Mouse (Mus musculus) cerebellum, adult 2 months (tissue): ENCODE measurements around the gene Slc24a3.

ENCODE experiments used
- CTCF ChIP-seq: fragments of 200-500 bp; IDR thresholded peaks from 2 replicates; pipeline ENCODE4 v1.5.1; 2011; ENCODE audit warnings: low read depth, mild to moderate bottlenecking, control low read depth, low read length, moderate library complexity, borderline replicate concordance; ENCODE audit not compliant: insufficient read depth
- POLR2A ChIP-seq: fragments of 200-500 bp; IDR thresholded peaks from 2 replicates; pipeline ENCODE4 v1.6.1; 2011; ENCODE audit warnings: low read length, control low read depth, borderline replicate concordance; ENCODE audit not compliant: insufficient read depth

GRCm38 (mm10) chr2:145168405-145168971, 934 bp downstream of the Slc24a3 start:
- no peak for TF ChIP-seq CTCF
- no peak for TF ChIP-seq POLR2A
